Mouse (Mus musculus): ENCODE data around the gene Samd4. TPM values are rescaled to one million over a fixed set of nuclear protein-coding genes. Genes with fewer than 3 reads are reported as not detected.

Gene Samd4
- polyA plus RNA-seq, 1 experiment from 2014 or later: 3.3 TPM

- no peak overlapping the region for H3K27ac ChIP-seq (replicated peaks)
- no peaks in the 10 kb centered on the region for H3K27me3 ChIP-seq (ENCODE audit: low read depth, poor library complexity, severe bottlenecking)
- peaks cover 23% of the 10 kb centered on the region for H3K4me1 ChIP-seq
- 88% methylated on average over 10 of the region's 10 CpGs for WGBS
- H3K36me3 ChIP-seq: no peaks in the 10 kb centered on the region
- H3K4me3 ChIP-seq: no peak overlapping the region
- no peaks in the 10 kb centered on the region for H3K9me3 ChIP-seq (replicated peaks)
- no peak for DNase-seq (ENCODE audit: low spot score)
Measured at GRCm38 (mm10) chr14:46945903-46946490, 63.3 kb downstream of the Samd4 start.

- Histone ChIP-seq H3K27me3 (ENCODE audit: low read depth, poor library complexity, severe bottlenecking) (no peaks in the 10 kb centered on the region), H3K36me3 (no peaks in the 10 kb centered on the region), H3K9me3 (replicated peaks) (no peaks in the 10 kb centered on the region), H3K4me3 (no peak overlapping the region), H3K27ac (replicated peaks) (no peak overlapping the region), H3K4me1 (peaks cover 9% of the 10 kb centered on the region)
- WGBS: 90% methylated on average over 3 of the region's 3 CpGs
- no peak for DNase-seq (ENCODE audit: low spot score)
Measured at GRCm38 (mm10) chr14:46947644-46948043, 65.0 kb downstream of the Samd4 start.

- H3K36me3 ChIP-seq: no peaks in the 10 kb centered on the region
Measured at GRCm38 (mm10) chr14:46950527-46951384, 68.1 kb downstream of the Samd4 start.

GRCm38 (mm10) chr14:46952264-46952663, 69.6 kb downstream of the Samd4 start:
- Histone ChIP-seq H3K9me3 (replicated peaks) (no peaks in the 10 kb centered on the region), H3K36me3 (no peaks in the 10 kb centered on the region), H3K27ac (replicated peaks) (no peak overlapping the region), H3K4me3 (no peak overlapping the region), H3K27me3 (ENCODE audit: low read depth, poor library complexity, severe bottlenecking) (no peaks in the 10 kb centered on the region), H3K4me1 (peaks cover 36% of the 10 kb centered on the region)
- 94% methylated on average over 2 of the region's 2 CpGs for WGBS
- no peak for DNase-seq (ENCODE audit: low spot score)

More at GRCm38 (mm10) chr14:46950527-46951384, 68.1 kb downstream of the Samd4 start:
- no peak overlapping the region for H3K27ac ChIP-seq (replicated peaks)
- 75% methylated on average over 11 of the region's 11 CpGs for WGBS
- H3K4me1 ChIP-seq: peaks cover 28% of the 10 kb centered on the region
- no peaks in the 10 kb centered on the region for H3K27me3 ChIP-seq (ENCODE audit: low read depth, poor library complexity, severe bottlenecking)
- H3K4me3 ChIP-seq: no peak overlapping the region
- H3K9me3 ChIP-seq (replicated peaks): no peaks in the 10 kb centered on the region
- no peak for DNase-seq (ENCODE audit: low spot score)

GRCm38 (mm10) chr14:46955109-46955508, 72.5 kb downstream of the Samd4 start:
- Histone ChIP-seq H3K27me3 (ENCODE audit: low read depth, poor library complexity, severe bottlenecking) (no peaks in the 10 kb centered on the region), H3K4me1 (peaks cover 36% of the 10 kb centered on the region), H3K9me3 (replicated peaks) (no peaks in the 10 kb centered on the region), H3K4me3 (no peak overlapping the region), H3K36me3 (no peaks in the 10 kb centered on the region), H3K27ac (replicated peaks) (no peak overlapping the region)
- no peak for DNase-seq (ENCODE audit: low spot score)
- WGBS: 49% methylated on average over 2 of the region's 2 CpGs

- WGBS: 37% methylated on average over 9 of the region's 9 CpGs
- Histone ChIP-seq H3K4me3 (no peak overlapping the region), H3K4me1 (peaks cover 31% of the 10 kb centered on the region), H3K27ac (replicated peaks) (no peak overlapping the region), H3K36me3 (no peaks in the 10 kb centered on the region), H3K9me3 (replicated peaks) (no peaks in the 10 kb centered on the region), H3K27me3 (ENCODE audit: low read depth, poor library complexity, severe bottlenecking) (no peaks in the 10 kb centered on the region)
- DNase-seq (ENCODE audit: low spot score): no peak
Measured at GRCm38 (mm10) chr14:46955574-46956043, 73.0 kb downstream of the Samd4 start.

- no peak overlapping the region for H3K27ac ChIP-seq (replicated peaks)
- no peaks in the 10 kb centered on the region for H3K27me3 ChIP-seq (ENCODE audit: low read depth, poor library complexity, severe bottlenecking)
- H3K36me3 ChIP-seq: no peaks in the 10 kb centered on the region
- no peaks in the 10 kb centered on the region for H3K9me3 ChIP-seq (replicated peaks)
- WGBS: 27% methylated on average over 7 of the region's 7 CpGs
- H3K4me3 ChIP-seq: no peak overlapping the region
- DNase-seq (ENCODE audit: low spot score): no peak
- H3K4me1 ChIP-seq: peaks cover 27% of the 10 kb centered on the region
Measured at GRCm38 (mm10) chr14:46956121-46956520, 73.5 kb downstream of the Samd4 start.

GRCm38 (mm10) chr14:46959166-46959721, 76.6 kb downstream of the Samd4 start:
- DNase-seq (ENCODE audit: low spot score): no peak
- WGBS: 82% methylated on average over 7 of the region's 7 CpGs

GRCm38 (mm10) chr14:46959831-46960230, 77.2 kb downstream of the Samd4 start:
- H3K4me1 ChIP-seq: peaks cover 27% of the 10 kb centered on the region
- H3K27me3 ChIP-seq (ENCODE audit: low read depth, poor library complexity, severe bottlenecking): no peaks in the 10 kb centered on the region
- WGBS: 91% methylated on average over 2 of the region's 2 CpGs

More at GRCm38 (mm10) chr14:46959166-46959721, 76.6 kb downstream of the Samd4 start:
- Histone ChIP-seq H3K9me3 (replicated peaks) (no peaks in the 10 kb centered on the region), H3K27me3 (ENCODE audit: low read depth, poor library complexity, severe bottlenecking) (no peaks in the 10 kb centered on the region), H3K4me1 (peaks cover 21% of the 10 kb centered on the region), H3K27ac (replicated peaks) (no peak overlapping the region), H3K36me3 (no peaks in the 10 kb centered on the region), H3K4me3 (no peak overlapping the region)

GRCm38 (mm10) chr14:46962832-46963231, 80.2 kb downstream of the Samd4 start:
- 88% methylated on average over 5 of the region's 5 CpGs for WGBS
- DNase-seq (ENCODE audit: low spot score): no peak
- H3K27ac ChIP-seq (replicated peaks): no peak overlapping the region
- no peak overlapping the region for H3K4me3 ChIP-seq
- H3K36me3 ChIP-seq: no peaks in the 10 kb centered on the region
- H3K27me3 ChIP-seq (ENCODE audit: low read depth, poor library complexity, severe bottlenecking): no peaks in the 10 kb centered on the region; the same call in none of the 2 replicates
- H3K9me3 ChIP-seq (replicated peaks): no peaks in the 10 kb centered on the region
- H3K4me1 ChIP-seq: peaks cover 14% of the 10 kb centered on the region

More at GRCm38 (mm10) chr14:46959831-46960230, 77.2 kb downstream of the Samd4 start:
- no peak overlapping the region for H3K27ac ChIP-seq (replicated peaks)
- H3K4me3 ChIP-seq: no peak overlapping the region
- no peaks in the 10 kb centered on the region for H3K36me3 ChIP-seq
- no peaks in the 10 kb centered on the region for H3K9me3 ChIP-seq (replicated peaks)
- no peak for DNase-seq (ENCODE audit: low spot score)

GRCm38 (mm10) chr14:46964074-46964872, 81.6 kb downstream of the Samd4 start:
- Histone ChIP-seq H3K4me1 (peaks cover 14% of the 10 kb centered on the region), H3K9me3 (replicated peaks) (no peaks in the 10 kb centered on the region), H3K36me3 (no peaks in the 10 kb centered on the region), H3K27ac (replicated peaks) (no peak overlapping the region), H3K27me3 (ENCODE audit: low read depth, poor library complexity, severe bottlenecking) (no peaks in the 10 kb centered on the region; the same call in none of the 2 replicates), H3K4me3 (no peak overlapping the region)
- no peak for DNase-seq (ENCODE audit: low spot score)
- 91% methylated on average over 2 of the region's 2 CpGs for WGBS

- DNase-seq (ENCODE audit: low spot score): no peak
- Histone ChIP-seq H3K4me3 (no peak overlapping the region), H3K27ac (replicated peaks) (no peak overlapping the region), H3K36me3 (no peaks in the 10 kb centered on the region), H3K9me3 (replicated peaks) (no peaks in the 10 kb centered on the region), H3K27me3 (ENCODE audit: low read depth, poor library complexity, severe bottlenecking) (no peaks in the 10 kb centered on the region; the same call in none of the 2 replicates), H3K4me1 (peaks cover 14% of the 10 kb centered on the region)
- WGBS: 80% methylated on average over 10 of the region's 10 CpGs
Measured at GRCm38 (mm10) chr14:46966206-46966605, 83.6 kb downstream of the Samd4 start.

Measured in midbrain, embryonic 10.5 days (tissue).